Mouse (Mus musculus) liver, embryonic 11.5 days (tissue): Measurements from ENCODE around the gene Brca1. TPM values are rescaled to one million over a fixed set of nuclear protein-coding genes. Genes with fewer than 3 reads are reported as not detected.
A peak's percentile ranks its signal among the peaks of the same experiment; 100 is the strongest.
"Not testable (repeated sequence)": the region's sequence is repeated elsewhere in the genome, so short reads cannot be mapped to it uniquely, and the experiment has no call there.

Source experiments
- ATAC-seq: fragments of 200-750 bp; cut with Nextera tagmentation; replicated peaks from 2 replicates; pipeline ENCODE4 v1.8.0; 2017; ENCODE audit warnings: moderate number of reproducible peaks, mild to moderate bottlenecking, moderate TSS enrichment, moderate library complexity; ENCODE audit not compliant: low FRiP score
- DNase-seq: peaks from one replicate; pipeline ENCODE4 v3.0.0-alpha.2; 2017; ENCODE audit warnings: low spot score
- H3K27ac ChIP-seq: fragments of 300-500 bp; sonication (generic); 2 replicates; pipeline ENCODE4 v1.5.1; 2014; ENCODE audit warnings: mild to moderate bottlenecking, low read depth, low read length, control low read depth
- H3K27me3 ChIP-seq: fragments of 300-500 bp; sonication (generic); replicated peaks from 2 replicates; pipeline ENCODE4 v1.6.1; 2014; ENCODE audit warnings: low read length, mixed read lengths; ENCODE audit not compliant: control insufficient read depth, insufficient read depth
- H3K36me3 ChIP-seq: fragments of 300-500 bp; sonication (generic); 2 replicates; pipeline ENCODE4 v1.6.1; 2014; ENCODE audit warnings: mild to moderate bottlenecking, low read length, moderate library complexity, mixed read lengths; ENCODE audit not compliant: control insufficient read depth, insufficient read depth
- H3K4me1 ChIP-seq: fragments of 300-500 bp; sonication (generic); replicated peaks from 2 replicates; pipeline ENCODE4 v1.6.1; 2014; ENCODE audit warnings: low read length, mixed read lengths; ENCODE audit not compliant: control insufficient read depth, insufficient read depth
- H3K4me2 ChIP-seq: fragments of 300-500 bp; sonication (generic); 2 replicates; pipeline ENCODE4 v1.6.1; 2014; ENCODE audit warnings: mild to moderate bottlenecking, control low read depth, moderate library complexity
- H3K4me3 ChIP-seq: fragments of 300-500 bp; sonication (generic); 2 replicates; pipeline ENCODE4 v1.5.1; 2014; ENCODE audit warnings: low read depth, low read length, control low read depth
- H3K9ac ChIP-seq: fragments of 300-500 bp; sonication (generic); 2 replicates; pipeline ENCODE4 v1.6.1; 2014; ENCODE audit warnings: low read depth, low read length, control low read depth
- H3K9me3 ChIP-seq: fragments of 300-500 bp; sonication (generic); 2 replicates; pipeline ENCODE4 v1.6.1; 2016; ENCODE audit warnings: low read length, inconsistent platforms, mixed read lengths; ENCODE audit not compliant: control insufficient read depth
- WGBS: fragments of 180-500 bp; shearing (Covaris S2); extraction: QIAGEN DNeasy Blood & Tissue Kit; methylation state at CpG from one replicate; pipeline ENCODE4 v1.1.7; 2014; 5-methylcytosine and 5-hydroxymethylcytosine counted together
- polyA plus RNA-seq: library from polyadenylated mRNA; unstranded; fragments of >200 nt; fragmentation: Nextera tagmentation; extraction: Ambion mirVana; gene quantifications from 2 replicates; pipeline ENCODE4 v1.2.1, GENCODE M21; 2014

Brca1 gene
- polyA plus RNA-seq, 1 experiment from 2014 or later = 19.6 TPM

- WGBS = 41% methylated on average over 3 of the region's 3 CpGs
- H3K4me3 ChIP-seq = no peak overlapping the region
- no peaks in the 10 kb centered on the region for H3K9me3 ChIP-seq
- peaks cover 41% of the 10 kb centered on the region for H3K4me1 ChIP-seq
- no peak for ATAC-seq
- H3K27me3 ChIP-seq = no peaks in the 10 kb centered on the region
- peak overlapping the region; percentile 3 for H3K4me2 ChIP-seq
- peaks cover 7% of the 10 kb centered on the region; the same call in 1 of the 2 replicates for H3K36me3 ChIP-seq
- H3K27ac ChIP-seq = no peak overlapping the region
- H3K9ac ChIP-seq = no peak overlapping the region
- DNase-seq = no peak
Measured at GRCm38 (mm10) chr11:101483804-101484203, 68.0 kb downstream of the Brca1 start.

- ATAC-seq (no peak), DNase-seq (no peak)
- Histone ChIP-seq H3K4me1 (peaks cover 32% of the 10 kb centered on the region), H3K4me2 (no peak overlapping the region), H3K36me3 (no peaks in the 10 kb centered on the region), H3K4me3 (no peak overlapping the region), H3K9ac (no peak overlapping the region), H3K9me3 (no peaks in the 10 kb centered on the region), H3K27me3 (no peaks in the 10 kb centered on the region), H3K27ac (no peak overlapping the region)
- 27% methylated on average over 6 of the region's 6 CpGs for WGBS
Measured at GRCm38 (mm10) chr11:101480912-101481311, 70.8 kb downstream of the Brca1 start.

GRCm38 (mm10) chr11:101479171-101479635 lies 72.6 kb downstream of the Brca1 start:
- Histone ChIP-seq H3K4me1 (peaks cover 15% of the 10 kb centered on the region), H3K4me2 (peak overlapping the region; percentile 49), H3K9me3 (no peaks in the 10 kb centered on the region), H3K4me3 (no peak overlapping the region), H3K36me3 (no peaks in the 10 kb centered on the region), H3K9ac (no peak overlapping the region), H3K27ac (no peak overlapping the region), H3K27me3 (no peaks in the 10 kb centered on the region)
- ATAC-seq (no peak), DNase-seq (no peak)
- WGBS = 24% methylated on average over 18 of the region's 18 CpGs

GRCm38 (mm10) chr11:101477552-101478211 lies 74.1 kb downstream of the Brca1 start:
- ATAC-seq = no peak
- Histone ChIP-seq H3K27ac (no peak overlapping the region), H3K9me3 (no peaks in the 10 kb centered on the region)

GRCm38 (mm10) chr11:101477194-101477551 lies 74.6 kb downstream of the Brca1 start:
- DNase-seq (no peak), ATAC-seq (no peak)
- Histone ChIP-seq H3K4me1 (peaks cover 8% of the 10 kb centered on the region), H3K27me3 (0 out of 2 replicates have a peak, but pooled peaks cover 2% of the 10 kb centered on the region), H3K27ac (no peak overlapping the region), H3K9me3 (no peaks in the 10 kb centered on the region), H3K36me3 (no peaks in the 10 kb centered on the region), H3K4me3 (no peak overlapping the region), H3K4me2 (no peak overlapping the region), H3K9ac (no peak overlapping the region)
- WGBS = 58% methylated on average over 4 of the region's 4 CpGs

More at GRCm38 (mm10) chr11:101477552-101478211, 74.1 kb downstream of the Brca1 start:
- no peak for DNase-seq
- peaks cover 8% of the 10 kb centered on the region for H3K4me1 ChIP-seq
- H3K36me3 ChIP-seq = no peaks in the 10 kb centered on the region
- H3K9ac ChIP-seq = no peak overlapping the region
- H3K4me3 ChIP-seq = no peak overlapping the region
- 0 out of 2 replicates have a peak, but pooled peaks cover 2% of the 10 kb centered on the region for H3K27me3 ChIP-seq
- WGBS = 72% methylated on average over 10 of the region's 10 CpGs
- H3K4me2 ChIP-seq = no peak overlapping the region

- not testable (repeated sequence) for ATAC-seq, H3K4me1 ChIP-seq, H3K36me3 ChIP-seq, DNase-seq, H3K27ac ChIP-seq, H3K27me3 ChIP-seq, H3K4me2 ChIP-seq, H3K9ac ChIP-seq, H3K9me3 ChIP-seq, H3K4me3 ChIP-seq
- 85% methylated on average over 4 of the region's 4 CpGs for WGBS
Measured at GRCm38 (mm10) chr11:101476361-101476760, 75.4 kb downstream of the Brca1 start.

GRCm38 (mm10) chr11:101474298-101474697 lies 77.5 kb downstream of the Brca1 start:
- Histone ChIP-seq H3K27ac (no peak overlapping the region), H3K9ac (no peak overlapping the region), H3K9me3 (no peaks in the 10 kb centered on the region), H3K4me3 (no peak overlapping the region), H3K4me2 (no peak overlapping the region), H3K27me3 (0 out of 2 replicates have a peak, but pooled peaks cover 2% of the 10 kb centered on the region), H3K36me3 (no peaks in the 10 kb centered on the region), H3K4me1 (peaks cover 5% of the 10 kb centered on the region)
- ATAC-seq = no peak
- DNase-seq = no peak
- 75% methylated on average over 5 of the region's 5 CpGs for WGBS

- H3K4me1 ChIP-seq, H3K4me2 ChIP-seq, H3K27me3 ChIP-seq, DNase-seq, H3K9me3 ChIP-seq, ATAC-seq, H3K4me3 ChIP-seq, H3K36me3 ChIP-seq, H3K27ac ChIP-seq, H3K9ac ChIP-seq: not testable (repeated sequence)
- 70% methylated on average over 1 of the region's 1 CpGs for WGBS
Measured at GRCm38 (mm10) chr11:101473686-101474085, 78.1 kb downstream of the Brca1 start.

GRCm38 (mm10) chr11:101472336-101472735 lies 79.4 kb downstream of the Brca1 start:
- no peak for ATAC-seq
- Histone ChIP-seq H3K4me1 (peaks cover 6% of the 10 kb centered on the region; the same call in 1 of the 2 replicates), H3K9ac (no peak overlapping the region), H3K36me3 (no peaks in the 10 kb centered on the region), H3K27ac (no peak overlapping the region), H3K4me3 (no peak overlapping the region), H3K9me3 (no peaks in the 10 kb centered on the region), H3K4me2 (no peak overlapping the region), H3K27me3 (0 out of 2 replicates have a peak, but pooled peaks cover 2% of the 10 kb centered on the region)
- no peak for DNase-seq
- WGBS = 58% methylated on average over 7 of the region's 7 CpGs
